Mouse (Mus musculus) ZHBTc4 (cell line): ENCODE results near the gene Gm10160.

ENCODE experiments used
- DNase-seq: peaks from one replicate; pipeline ENCODE4 v3.0.0-alpha.2; 2011; ENCODE audit warnings: low read depth, low spot score

Gm10160 gene

GRCm38 (mm10) chr7:81855694-81856093 lies at the start of gene Gm10160:
TSS of gene Gm10160 (minus strand) at chr7:81855794.
- no peak for DNase-seq

GRCm38 (mm10) chr7:81904926-81905325 lies 49.3 kb upstream of the Gm10160 start:
- DNase-seq: no peak

- DNase-seq: no peak
These were observed 48.5 kb upstream of the Gm10160 start for GRCm38 (mm10) chr7:81904094-81904493.

GRCm38 (mm10) chr7:81899361-81899760 lies 43.8 kb upstream of the Gm10160 start:
- peak; percentile 90 for DNase-seq

- peak; percentile 30 for DNase-seq
These were observed 29.5 kb upstream of the Gm10160 start for GRCm38 (mm10) chr7:81885128-81885527.

GRCm38 (mm10) chr7:81881600-81881999 lies 26.0 kb upstream of the Gm10160 start:
- no peak for DNase-seq

GRCm38 (mm10) chr7:81880797-81881196 lies 25.2 kb upstream of the Gm10160 start:
- DNase-seq: no peak

GRCm38 (mm10) chr7:81880286-81880685 lies 24.7 kb upstream of the Gm10160 start:
- no peak for DNase-seq

- no peak for DNase-seq
These were observed 19.8 kb upstream of the Gm10160 start for GRCm38 (mm10) chr7:81875372-81875771.

GRCm38 (mm10) chr7:81874636-81875035 lies 19.0 kb upstream of the Gm10160 start:
- no peak for DNase-seq

- DNase-seq: no peak
These were observed 18.2 kb upstream of the Gm10160 start for GRCm38 (mm10) chr7:81873807-81874206.

GRCm38 (mm10) chr7:81872493-81873013 lies 17.0 kb upstream of the Gm10160 start:
- no peak for DNase-seq

- DNase-seq: peak; percentile 93
These were observed 12.6 kb upstream of the Gm10160 start for GRCm38 (mm10) chr7:81868158-81868557.

- peak; percentile 75 for DNase-seq
These were observed 11.8 kb upstream of the Gm10160 start for GRCm38 (mm10) chr7:81867231-81867930.

GRCm38 (mm10) chr7:81865937-81866336 lies 10.3 kb upstream of the Gm10160 start:
- DNase-seq: no peak

- DNase-seq: no peak
These were observed 9.0 kb upstream of the Gm10160 start for GRCm38 (mm10) chr7:81864552-81864951.

- peak; percentile 39 for DNase-seq
These were observed 7.3 kb upstream of the Gm10160 start for GRCm38 (mm10) chr7:81862587-81863583.

GRCm38 (mm10) chr7:81861921-81862320 lies 6.3 kb upstream of the Gm10160 start:
- no peak for DNase-seq

- no peak for DNase-seq
These were observed 5.9 kb upstream of the Gm10160 start for GRCm38 (mm10) chr7:81861461-81861860.

- DNase-seq: no peak
These were observed 5.4 kb upstream of the Gm10160 start for GRCm38 (mm10) chr7:81860996-81861395.

GRCm38 (mm10) chr7:81860071-81860470 lies 4.5 kb upstream of the Gm10160 start:
- no peak for DNase-seq
